Mouse (Mus musculus) G1E (cell line): Measurements from ENCODE around the gene Aspa.

ENCODE experiments used
- CTCF ChIP-seq: IDR thresholded peaks from 2 replicates; pipeline ENCODE4 v1.5.1; 2012; ENCODE audit warnings: low read depth, low read length, inconsistent platforms, mixed read lengths
- GATA1 ChIP-seq: IDR thresholded peaks from 2 replicates; pipeline ENCODE4 v1.6.1; 2012; ENCODE audit warnings: borderline replicate concordance, low read length, inconsistent platforms, mixed read lengths
- TAL1 ChIP-seq: conservative IDR thresholded peaks from 2 replicates; pipeline ENCODE4 v1.6.1; 2012; ENCODE audit warnings: low read depth, low read length, inconsistent platforms, mixed read lengths

GRCm38 (mm10) chr11:73261385-73261784 is 68.0 kb downstream of the Aspa start:
- no peak for TF ChIP-seq CTCF
- TF ChIP-seq TAL1, result no peak
- no peak for TF ChIP-seq GATA1
